Mouse (Mus musculus): Measurements from ENCODE around the gene Cacnb3. TPM values are rescaled to one million over a fixed set of nuclear protein-coding genes. Genes with fewer than 3 reads are reported as not detected.
A peak's percentile ranks its signal among the peaks of the same experiment; 100 is the strongest.

Cacnb3 gene
- polyA plus RNA-seq, 1 experiment from 2014 or later = 15.1 TPM

DNA sequence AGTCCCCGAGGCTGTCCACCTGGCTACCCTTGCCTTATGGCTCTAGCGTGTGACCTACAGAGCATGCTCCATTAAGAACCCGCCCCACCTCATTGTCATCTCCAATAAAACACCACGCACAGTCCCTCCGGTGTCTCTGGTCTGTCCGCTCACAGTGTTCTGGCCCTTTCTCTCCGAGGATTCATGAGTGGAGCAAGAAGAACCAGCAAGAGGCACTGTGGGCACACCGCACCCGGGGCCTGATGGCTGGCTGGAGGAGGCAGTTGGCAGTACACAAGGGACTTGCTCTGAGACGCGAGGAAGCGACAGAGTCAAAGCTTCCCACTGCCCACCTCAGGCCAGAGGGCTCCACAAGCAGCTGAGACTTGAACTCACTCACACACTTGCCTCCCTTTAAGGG lies 13.8 kb downstream of the Cacnb3 start:
- no peak for ATAC-seq (ENCODE audit: low FRiP score, low TSS enrichment)
- Histone ChIP-seq H3K4me3 (ENCODE audit: low read depth, low read length) (no peak overlapping the region), H3K9me3 (ENCODE audit: control insufficient read depth, low read length) (no peaks in the 10 kb centered on the region), H3K27ac (replicated peaks) (no peak overlapping the region), H3K4me1 (replicated peaks; ENCODE audit: control insufficient read depth, insufficient read depth) (no peaks in the 10 kb centered on the region), H3K36me3 (ENCODE audit: control insufficient read depth, insufficient read depth, low read length) (peaks cover 45% of the 10 kb centered on the region), H3K4me2 (replicated peaks; ENCODE audit: low read depth) (no peak overlapping the region), H3K9ac (ENCODE audit: low read length) (no peak overlapping the region), H3K27me3 (ENCODE audit: control insufficient read depth, insufficient read depth, low read length) (no peaks in the 10 kb centered on the region)
- 88% methylated on average over 12 of the region's 12 CpGs for WGBS
- DNase-seq (ENCODE audit: low spot score) = no peak
- TF ChIP-seq EP300 (optimal IDR thresholded peaks at IDR 0.05) (no peak), CTCF (IDR thresholded peaks at IDR 0.05; ENCODE audit: low read depth) (no peak)

DNA sequence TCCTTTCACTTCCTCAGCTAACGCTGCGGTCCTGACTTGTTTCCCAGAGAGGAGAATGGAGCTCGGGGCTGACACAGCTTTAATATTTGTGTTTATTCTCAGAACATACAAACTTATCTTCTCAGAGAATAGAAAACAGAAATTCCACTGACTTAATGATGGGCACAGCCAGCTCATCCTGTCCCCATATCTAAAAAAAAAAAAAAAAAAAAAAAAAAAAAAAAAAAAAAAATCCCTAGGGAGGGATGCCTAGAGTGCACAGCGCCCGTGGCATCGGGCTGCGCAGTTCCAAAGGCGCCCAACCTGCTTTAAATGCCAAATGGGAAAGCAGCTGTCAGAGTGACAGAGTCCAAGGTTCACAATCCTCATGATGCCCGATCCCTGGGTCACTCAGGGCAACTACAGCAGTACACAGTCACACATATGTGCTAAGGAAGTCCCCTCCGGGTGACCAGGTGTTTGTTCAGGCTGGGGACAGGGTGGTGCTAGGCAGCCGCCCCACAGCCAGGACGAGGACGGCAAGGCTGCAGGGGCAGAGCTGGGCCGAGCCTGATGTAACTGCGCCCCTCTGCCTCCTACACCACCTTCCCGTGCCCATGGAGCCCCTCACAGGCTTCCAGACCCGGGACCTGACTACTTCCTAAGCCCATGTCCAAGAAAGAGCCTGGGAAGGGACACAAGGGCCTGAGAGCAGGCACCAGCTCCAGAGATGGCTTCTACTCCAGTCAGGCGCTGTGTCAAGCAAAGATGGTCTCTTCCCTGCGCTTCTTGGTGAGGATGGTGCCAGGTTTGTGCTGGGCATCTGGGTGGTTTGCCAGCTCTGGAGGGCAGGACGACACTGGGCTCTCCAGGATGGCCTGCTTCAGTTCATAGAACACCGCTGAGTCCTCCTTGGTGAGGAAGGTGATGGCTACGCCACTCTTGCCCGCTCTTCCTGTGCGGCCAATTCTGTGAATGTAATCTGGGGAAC lies 14.7 kb downstream of the Cacnb3 start:
- 85% methylated on average over 24 of the region's 24 CpGs for WGBS
- DNase-seq (ENCODE audit: low spot score) (no peak), ATAC-seq (ENCODE audit: low FRiP score, low TSS enrichment) (peak; percentile 27; the same call in 1 of the 2 replicates)
- Histone ChIP-seq H3K4me1 (replicated peaks; ENCODE audit: control insufficient read depth, insufficient read depth) (no peaks in the 10 kb centered on the region), H3K27me3 (ENCODE audit: control insufficient read depth, insufficient read depth, low read length) (no peaks in the 10 kb centered on the region), H3K4me3 (ENCODE audit: low read depth, low read length) (no peak overlapping the region), H3K36me3 (ENCODE audit: control insufficient read depth, insufficient read depth, low read length) (peaks cover 54% of the 10 kb centered on the region), H3K9ac (ENCODE audit: low read length) (no peak overlapping the region), H3K4me2 (replicated peaks; ENCODE audit: low read depth) (no peak overlapping the region), H3K9me3 (ENCODE audit: control insufficient read depth, low read length) (no peaks in the 10 kb centered on the region), H3K27ac (replicated peaks) (no peak overlapping the region)
- TF ChIP-seq EP300 (optimal IDR thresholded peaks at IDR 0.05) (no peak), CTCF (IDR thresholded peaks at IDR 0.05; ENCODE audit: low read depth) (no peak)

DNA sequence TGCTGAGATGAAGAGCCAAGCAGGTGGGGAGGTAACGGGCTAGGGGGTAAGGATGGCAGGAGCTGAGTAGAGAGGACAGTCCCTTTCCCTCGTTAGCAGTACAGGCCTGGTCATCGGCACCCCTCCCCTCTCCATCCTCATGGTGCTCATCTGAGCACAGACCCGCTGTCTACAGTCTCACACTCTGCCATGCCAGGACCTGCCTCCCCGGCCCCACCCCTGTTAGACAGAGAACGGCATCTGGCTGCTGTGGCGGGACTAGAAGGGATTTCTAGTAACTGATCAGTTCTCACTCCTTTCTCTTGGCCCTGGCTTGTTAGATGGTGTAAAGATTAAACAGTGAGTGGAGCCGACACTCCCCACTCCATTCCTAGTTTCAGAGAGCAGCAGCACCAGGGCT lies 16.1 kb downstream of the Cacnb3 start:
- DNase-seq (ENCODE audit: low spot score) (no peak), ATAC-seq (ENCODE audit: low FRiP score, low TSS enrichment) (no peak)
- no peaks in the 10 kb centered on the region for H3K9me3 ChIP-seq (ENCODE audit: control insufficient read depth, low read length)
- H3K27me3 ChIP-seq (ENCODE audit: control insufficient read depth, insufficient read depth, low read length) = no peaks in the 10 kb centered on the region
- no peak overlapping the region for H3K27ac ChIP-seq (replicated peaks)
- no peaks in the 10 kb centered on the region for H3K4me1 ChIP-seq (replicated peaks; ENCODE audit: control insufficient read depth, insufficient read depth)
- TF ChIP-seq EP300 (optimal IDR thresholded peaks at IDR 0.05) = no peak
- TF ChIP-seq CTCF (IDR thresholded peaks at IDR 0.05; ENCODE audit: low read depth) = no peak
- no peak overlapping the region for H3K4me3 ChIP-seq (ENCODE audit: low read depth, low read length)
- H3K9ac ChIP-seq (ENCODE audit: low read length) = no peak overlapping the region
- H3K4me2 ChIP-seq (replicated peaks; ENCODE audit: low read depth) = no peak overlapping the region
- H3K36me3 ChIP-seq (ENCODE audit: control insufficient read depth, insufficient read depth, low read length) = peaks cover 65% of the 10 kb centered on the region
- WGBS = 65% methylated on average over 8 of the region's 8 CpGs

DNA sequence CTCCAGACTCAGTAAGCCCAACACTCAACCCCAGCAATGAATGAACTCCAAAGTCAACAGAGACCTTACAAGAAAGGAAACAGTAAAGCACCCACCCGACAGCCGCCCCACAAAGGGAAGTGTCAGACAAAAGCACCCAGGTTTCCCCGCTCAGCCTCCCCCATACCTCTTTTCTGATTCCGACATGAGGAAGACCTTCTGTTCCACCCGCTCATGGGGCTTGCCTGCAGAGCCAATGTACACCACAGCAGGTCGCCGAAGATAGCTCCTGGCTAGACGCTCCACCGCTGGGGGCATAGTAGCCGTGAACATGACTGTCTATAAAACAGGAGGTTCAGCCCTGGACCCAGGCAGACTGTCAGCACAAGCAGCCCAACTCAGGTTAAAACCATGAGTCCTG lies 16.7 kb downstream of the Cacnb3 start:
- WGBS = 81% methylated on average over 10 of the region's 10 CpGs
- H3K9me3 ChIP-seq (ENCODE audit: control insufficient read depth, low read length) = no peaks in the 10 kb centered on the region
- peaks cover 65% of the 10 kb centered on the region for H3K36me3 ChIP-seq (ENCODE audit: control insufficient read depth, insufficient read depth, low read length)
- H3K4me1 ChIP-seq (replicated peaks; ENCODE audit: control insufficient read depth, insufficient read depth) = no peaks in the 10 kb centered on the region
- no peak overlapping the region for H3K4me3 ChIP-seq (ENCODE audit: low read depth, low read length)
- DNase-seq (ENCODE audit: low spot score) = no peak
- H3K27me3 ChIP-seq (ENCODE audit: control insufficient read depth, insufficient read depth, low read length) = no peaks in the 10 kb centered on the region
- H3K9ac ChIP-seq (ENCODE audit: low read length) = no peak overlapping the region
- H3K4me2 ChIP-seq (replicated peaks; ENCODE audit: low read depth) = no peak overlapping the region
- no peak for ATAC-seq (ENCODE audit: low FRiP score, low TSS enrichment)
- no peak for TF ChIP-seq CTCF (IDR thresholded peaks at IDR 0.05; ENCODE audit: low read depth)
- TF ChIP-seq EP300 (optimal IDR thresholded peaks at IDR 0.05) = no peak
- no peak overlapping the region for H3K27ac ChIP-seq (replicated peaks)

DNA sequence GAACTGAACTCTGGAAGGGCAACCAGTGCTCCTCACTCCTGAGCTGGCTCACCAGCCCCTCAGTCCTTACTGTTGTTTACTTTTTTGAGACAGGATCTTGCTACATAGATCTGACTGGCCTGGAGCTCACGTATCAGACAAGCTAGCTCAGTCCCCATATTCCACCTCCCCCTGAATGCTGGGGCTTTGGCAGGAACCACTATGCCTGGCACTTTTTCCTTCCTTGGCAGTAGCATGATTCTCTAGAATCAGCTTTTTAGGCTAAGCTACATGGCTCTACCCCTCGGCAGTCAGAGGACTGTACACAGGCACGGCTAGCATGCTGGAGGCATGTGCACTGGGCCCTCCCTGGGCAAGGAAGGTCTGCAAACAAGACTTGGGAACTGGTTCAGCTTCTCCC lies 17.4 kb downstream of the Cacnb3 start:
- no peak for TF ChIP-seq EP300 (optimal IDR thresholded peaks at IDR 0.05)
- no peak for TF ChIP-seq CTCF (IDR thresholded peaks at IDR 0.05; ENCODE audit: low read depth)
- H3K9ac ChIP-seq (ENCODE audit: low read length) = no peak overlapping the region
- H3K4me1 ChIP-seq (replicated peaks; ENCODE audit: control insufficient read depth, insufficient read depth) = no peaks in the 10 kb centered on the region
- H3K4me2 ChIP-seq (replicated peaks; ENCODE audit: low read depth) = no peak overlapping the region
- ATAC-seq (ENCODE audit: low FRiP score, low TSS enrichment) = no peak
- H3K36me3 ChIP-seq (ENCODE audit: control insufficient read depth, insufficient read depth, low read length) = peaks cover 70% of the 10 kb centered on the region
- H3K27ac ChIP-seq (replicated peaks) = no peak overlapping the region
- H3K9me3 ChIP-seq (ENCODE audit: control insufficient read depth, low read length) = no peaks in the 10 kb centered on the region
- no peaks in the 10 kb centered on the region for H3K27me3 ChIP-seq (ENCODE audit: control insufficient read depth, insufficient read depth, low read length)
- 83% methylated on average over 3 of the region's 3 CpGs for WGBS
- no peak overlapping the region for H3K4me3 ChIP-seq (ENCODE audit: low read depth, low read length)
- no peak for DNase-seq (ENCODE audit: low spot score)

DNA sequence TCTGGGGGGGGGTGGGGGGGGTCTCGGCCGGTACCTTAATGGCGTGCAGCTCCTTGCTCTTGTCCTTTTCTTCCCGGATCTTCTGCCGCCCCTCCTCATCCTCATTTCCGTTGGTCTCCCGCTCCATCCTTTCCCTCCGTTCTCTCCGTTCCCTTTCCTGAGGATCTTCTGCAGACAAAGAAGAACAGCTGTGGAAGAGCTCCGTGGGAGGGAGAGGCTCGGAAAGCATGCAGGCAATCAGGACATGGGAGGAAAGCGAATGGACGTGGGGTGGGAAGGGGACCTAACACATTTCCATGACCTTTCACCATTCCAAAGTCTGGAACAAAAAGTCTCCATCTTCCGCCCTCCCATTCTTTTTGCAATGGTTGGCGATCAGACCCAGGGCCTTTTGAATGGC lies 20.8 kb downstream of the Cacnb3 start:
- ATAC-seq (ENCODE audit: low FRiP score, low TSS enrichment) (no peak), DNase-seq (ENCODE audit: low spot score) (no peak)
- Histone ChIP-seq H3K4me3 (ENCODE audit: low read depth, low read length) (no peak overlapping the region), H3K9me3 (ENCODE audit: control insufficient read depth, low read length) (no peaks in the 10 kb centered on the region), H3K9ac (ENCODE audit: low read length) (no peak overlapping the region), H3K4me2 (replicated peaks; ENCODE audit: low read depth) (no peak overlapping the region), H3K27ac (replicated peaks) (no peak overlapping the region), H3K36me3 (ENCODE audit: control insufficient read depth, insufficient read depth, low read length) (peaks cover 58% of the 10 kb centered on the region), H3K4me1 (replicated peaks; ENCODE audit: control insufficient read depth, insufficient read depth) (no peaks in the 10 kb centered on the region), H3K27me3 (ENCODE audit: control insufficient read depth, insufficient read depth, low read length) (no peaks in the 10 kb centered on the region)
- TF ChIP-seq EP300 (optimal IDR thresholded peaks at IDR 0.05) (no peak), CTCF (IDR thresholded peaks at IDR 0.05; ENCODE audit: low read depth) (no peak)
- WGBS = 95% methylated on average over 15 of the region's 15 CpGs
